Mouse (Mus musculus) kidney, postnatal 0 days (tissue): ENCODE measurements around the gene Rer1. TPM values are rescaled to one million over a fixed set of nuclear protein-coding genes. Genes with fewer than 3 reads are reported as not detected.

Experiments used
- ATAC-seq: fragments of 200-750 bp; cut with Nextera tagmentation; replicated peaks from 2 replicates; pipeline ENCODE4 v1.8.0; 2017; ENCODE audit warnings: low read depth, moderate number of reproducible peaks, moderate TSS enrichment, moderate library complexity; ENCODE audit not compliant: low FRiP score
- DNase-seq: peaks from one replicate; pipeline ENCODE4 v3.0.0-alpha.2; 2016; ENCODE audit warnings: low spot score
- H3K27ac ChIP-seq: fragments of 300-500 bp; sonication (generic); 2 replicates; pipeline ENCODE4 v1.5.1; 2014; ENCODE audit warnings: mild to moderate bottlenecking
- H3K27me3 ChIP-seq: fragments of 300-500 bp; sonication (generic); 2 replicates; pipeline ENCODE4 v1.6.1; 2014; ENCODE audit warnings: low read length, mixed read lengths; ENCODE audit not compliant: insufficient read depth
- H3K36me3 ChIP-seq: fragments of 300-500 bp; sonication (generic); 2 replicates; pipeline ENCODE4 v1.6.1; 2014; ENCODE audit warnings: low read length, mixed read lengths; ENCODE audit not compliant: insufficient read depth
- H3K4me1 ChIP-seq: fragments of 300-500 bp; sonication (generic); replicated peaks from 2 replicates; pipeline ENCODE4 v1.6.1; 2014; ENCODE audit warnings: antibody characterized with exemption, low read length, mixed read lengths; ENCODE audit not compliant: insufficient read depth
- H3K4me2 ChIP-seq: fragments of 300-500 bp; sonication (generic); 2 replicates; pipeline ENCODE4 v1.6.1; 2014; ENCODE audit warnings: mild to moderate bottlenecking, low read length, moderate library complexity, mixed read lengths
- H3K4me3 ChIP-seq: fragments of 300-500 bp; sonication (generic); replicated peaks from 2 replicates; pipeline ENCODE4 v1.5.1; 2014; ENCODE audit warnings: low read depth, low read length
- H3K9ac ChIP-seq: fragments of 300-500 bp; sonication (generic); 2 replicates; pipeline ENCODE4 v1.6.1; 2014; ENCODE audit warnings: low read depth, low read length
- H3K9me3 ChIP-seq: fragments of 300-500 bp; sonication (generic); replicated peaks from 2 replicates; pipeline ENCODE4 v1.6.1; 2016; ENCODE audit warnings: low read length, inconsistent platforms, mixed read lengths
- CTCF ChIP-seq: IDR thresholded peaks from 2 replicates; pipeline ENCODE4 v1.5.1; 2016; ENCODE audit warnings: antibody characterized with exemption, low read depth, mild to moderate bottlenecking, moderate library complexity
- WGBS: fragments of 180-500 bp; shearing (Covaris S2); extraction: QIAGEN DNeasy Blood & Tissue Kit; methylation state at CpG from one replicate; pipeline ENCODE4 v1.1.7; 2014; 5-methylcytosine and 5-hydroxymethylcytosine counted together
- polyA plus RNA-seq: library from polyadenylated mRNA; unstranded; fragments of >200 nt; fragmentation: Nextera tagmentation; extraction: Ambion mirVana; gene quantifications from 2 replicates; pipeline ENCODE4 v1.2.1, GENCODE M21; 2015

The Rer1 gene
- polyA plus RNA-seq, 1 experiment from 2014 or later, result 194 TPM

GRCm38 (mm10) chr4:155097452-155097851, 11.3 kb upstream of the Rer1 start:
- no peak overlapping the region for H3K4me2 ChIP-seq
- no peaks in the 10 kb centered on the region for H3K36me3 ChIP-seq
- DNase-seq (no peak), ATAC-seq (no peak)
- no peaks in the 10 kb centered on the region for H3K27me3 ChIP-seq
- 87% methylated on average over 6 of the region's 6 CpGs for WGBS
- H3K4me1 ChIP-seq, result no peaks in the 10 kb centered on the region
- no peaks in the 10 kb centered on the region for H3K9me3 ChIP-seq
- no peak overlapping the region for H3K9ac ChIP-seq
- no peak overlapping the region for H3K4me3 ChIP-seq
- H3K27ac ChIP-seq, result no peak overlapping the region
- TF ChIP-seq CTCF, result no peak

DNA sequence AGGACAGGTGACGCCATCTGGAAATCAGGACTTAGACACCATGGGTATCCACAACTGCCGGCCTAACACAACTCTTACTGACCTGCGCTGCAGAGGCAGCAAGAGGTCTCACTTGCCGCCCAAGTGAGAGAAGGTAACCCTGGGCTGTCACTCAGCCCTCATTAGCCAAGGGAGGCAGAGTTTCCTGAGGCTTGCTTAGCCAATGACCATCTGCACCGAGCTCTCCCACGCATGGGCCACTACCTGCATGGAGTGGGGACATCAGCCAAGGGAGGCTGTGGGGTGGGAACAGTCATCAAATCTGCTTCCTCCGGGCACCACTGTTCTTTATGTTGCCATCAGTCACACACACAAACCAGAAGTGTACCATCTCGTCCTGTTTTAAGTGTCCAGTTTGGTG, 9.8 kb upstream of the Rer1 start:
- no peak for DNase-seq
- ATAC-seq, result no peak
- no peak overlapping the region for H3K9ac ChIP-seq
- no peak for TF ChIP-seq CTCF
- no peaks in the 10 kb centered on the region for H3K4me1 ChIP-seq
- H3K4me3 ChIP-seq, result no peak overlapping the region
- WGBS, result 76% methylated on average over 8 of the region's 8 CpGs
- 0 out of 2 replicates have a peak overlapping the region, but pooled peaks have one; percentile 42 for H3K27ac ChIP-seq
- no peaks in the 10 kb centered on the region for H3K27me3 ChIP-seq
- H3K9me3 ChIP-seq, result no peaks in the 10 kb centered on the region
- H3K4me2 ChIP-seq, result no peak overlapping the region
- H3K36me3 ChIP-seq, result no peaks in the 10 kb centered on the region

DNA sequence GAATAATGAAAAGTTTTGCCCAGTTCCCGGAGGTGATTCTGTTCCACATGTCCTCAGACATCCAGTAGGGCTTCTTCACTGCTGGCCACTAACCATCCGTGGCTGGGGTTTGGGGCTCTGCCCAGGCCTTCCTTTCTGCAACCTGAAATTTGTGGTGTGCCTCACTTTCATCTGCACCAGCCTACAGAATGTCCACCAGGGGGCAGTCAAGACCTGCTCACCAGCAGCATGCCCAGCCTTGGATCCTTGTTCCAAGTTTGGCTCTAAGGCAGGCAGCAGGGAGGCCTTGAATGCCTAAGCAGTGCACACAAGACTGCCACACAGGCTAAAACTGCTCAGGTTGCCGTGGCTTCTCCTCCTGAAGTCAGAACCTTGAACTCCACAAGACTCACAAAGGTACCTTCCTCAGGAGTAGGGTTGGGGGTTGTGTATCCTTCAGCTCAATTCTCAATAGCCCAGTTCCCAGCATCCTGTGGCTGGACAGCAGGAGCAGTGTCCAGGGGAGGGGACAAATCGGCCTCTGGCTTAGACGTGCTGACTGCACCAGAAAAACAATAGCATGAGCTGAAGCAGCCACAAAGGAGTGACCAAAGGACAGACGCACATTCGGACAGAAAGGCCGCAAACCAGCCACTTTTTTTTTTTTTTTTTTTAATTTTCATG, 9.2 kb upstream of the Rer1 start:
- Histone ChIP-seq H3K27me3 (no peaks in the 10 kb centered on the region), H3K4me1 (no peaks in the 10 kb centered on the region), H3K9me3 (no peaks in the 10 kb centered on the region), H3K4me3 (no peak overlapping the region), H3K9ac (no peak overlapping the region), H3K27ac (0 out of 2 replicates have a peak overlapping the region, but pooled peaks have one; percentile 42), H3K36me3 (no peaks in the 10 kb centered on the region), H3K4me2 (no peak overlapping the region)
- whole genome bisulfite sequencing, result 39% methylated on average over 8 of the region's 8 CpGs
- peak; percentile 99 for TF ChIP-seq CTCF
- ATAC-seq (peak; percentile 73), DNase-seq (peak; percentile 94)

DNA sequence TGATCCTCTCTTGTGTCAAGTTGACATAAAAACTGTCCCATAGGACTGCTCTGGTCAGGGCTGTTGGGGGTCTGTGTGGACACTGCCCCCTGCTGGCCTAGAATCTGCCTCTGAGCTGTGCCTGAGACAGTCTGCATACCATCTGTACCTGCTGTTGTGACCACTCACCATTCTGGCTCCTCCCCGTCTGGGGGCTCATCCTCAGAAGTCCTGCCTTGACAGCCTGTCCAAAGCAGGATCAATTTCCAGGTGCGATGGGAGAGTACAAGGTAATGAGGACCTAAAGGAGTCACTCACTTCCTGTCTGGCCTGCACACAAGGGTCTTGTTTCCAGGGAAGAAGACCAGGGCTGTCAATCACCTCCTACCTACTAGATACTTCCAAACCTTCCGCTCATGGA, 8.4 kb upstream of the Rer1 start:
- Histone ChIP-seq H3K27ac (no peak overlapping the region), H3K36me3 (no peaks in the 10 kb centered on the region), H3K9ac (no peak overlapping the region), H3K4me1 (no peaks in the 10 kb centered on the region), H3K4me3 (no peak overlapping the region), H3K27me3 (no peaks in the 10 kb centered on the region), H3K4me2 (no peak overlapping the region), H3K9me3 (no peaks in the 10 kb centered on the region)
- TF ChIP-seq CTCF, result peak; percentile 78
- DNase-seq (peak; percentile 46), ATAC-seq (peak; percentile 59)
- 63% methylated on average over 3 of the region's 3 CpGs for WGBS

DNA sequence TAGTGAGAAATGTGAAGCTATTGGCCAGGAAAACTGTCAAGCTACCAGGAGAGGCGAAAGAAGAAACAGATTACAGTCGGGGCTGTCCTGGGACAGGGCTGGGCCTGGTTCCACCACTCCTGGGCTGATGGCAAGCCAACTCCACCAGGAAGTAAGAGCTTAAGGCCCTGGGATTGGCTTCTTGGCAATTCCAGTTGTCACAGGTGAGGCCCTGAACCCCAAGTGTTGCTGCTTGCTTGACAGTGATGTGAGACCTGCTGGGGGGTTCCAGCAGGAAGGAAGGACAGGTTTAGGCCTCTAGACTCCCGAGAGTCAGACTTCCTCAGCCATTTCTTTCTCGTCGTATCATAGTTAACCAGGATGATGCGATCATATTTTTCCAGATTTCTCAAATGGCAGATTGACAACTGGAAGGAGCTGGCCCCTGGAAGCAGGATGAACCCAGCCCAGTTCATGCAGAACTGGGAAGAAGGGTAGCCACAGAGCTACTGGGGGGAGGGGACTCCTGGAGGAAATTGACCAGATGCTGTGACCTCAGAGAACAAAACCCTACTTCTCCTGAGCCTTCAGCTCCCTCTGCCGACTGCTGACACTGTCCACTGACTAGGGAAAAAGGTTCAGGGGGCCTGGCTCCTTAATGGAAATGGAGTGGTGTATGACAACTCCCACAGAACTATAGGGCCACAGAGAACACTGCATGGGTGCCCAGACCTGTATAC, 7.4 kb upstream of the Rer1 start:
- Histone ChIP-seq H3K4me3 (no peak overlapping the region), H3K9ac (no peak overlapping the region), H3K36me3 (0 out of 2 replicates have a peak, but pooled peaks cover 7% of the 10 kb centered on the region), H3K4me1 (no peaks in the 10 kb centered on the region), H3K27me3 (no peaks in the 10 kb centered on the region), H3K27ac (no peak overlapping the region), H3K9me3 (no peaks in the 10 kb centered on the region), H3K4me2 (no peak overlapping the region)
- ATAC-seq, result no peak
- WGBS, result 76% methylated on average over 7 of the region's 7 CpGs
- DNase-seq, result no peak
- TF ChIP-seq CTCF, result no peak

GRCm38 (mm10) chr4:155092718-155093430, 6.7 kb upstream of the Rer1 start:
- Histone ChIP-seq H3K4me3 (no peak overlapping the region), H3K36me3 (0 out of 2 replicates have a peak, but pooled peaks cover 7% of the 10 kb centered on the region), H3K9me3 (no peaks in the 10 kb centered on the region), H3K27me3 (no peaks in the 10 kb centered on the region), H3K27ac (no peak overlapping the region), H3K4me1 (no peaks in the 10 kb centered on the region), H3K4me2 (no peak overlapping the region), H3K9ac (no peak overlapping the region)
- WGBS, result 92% methylated on average over 19 of the region's 19 CpGs
- DNase-seq (no peak), ATAC-seq (no peak)
- no peak for TF ChIP-seq CTCF
